Mouse (Mus musculus): ENCODE measurements around the gene Gm20503. TPM values are rescaled to one million over a fixed set of nuclear protein-coding genes. Genes with fewer than 3 reads are reported as not detected.

Gene Gm20503
- polyA plus RNA-seq, 1 experiment from 2014 or later: 21.6 TPM

- ATAC-seq (ENCODE audit: low FRiP score, low TSS enrichment) (peak; percentile 75), DNase-seq (ENCODE audit: low spot score) (no peak)
- TF ChIP-seq EP300 (optimal IDR thresholded peaks at IDR 0.05) (no peak), CTCF (IDR thresholded peaks at IDR 0.05; ENCODE audit: low read depth) (no peak)
- Histone ChIP-seq H3K9ac (ENCODE audit: low read length) (no peak overlapping the region), H3K4me2 (replicated peaks; ENCODE audit: low read depth) (no peak overlapping the region), H3K9me3 (ENCODE audit: control insufficient read depth, low read length) (no peaks in the 10 kb centered on the region), H3K36me3 (ENCODE audit: control insufficient read depth, insufficient read depth, low read length) (no peaks in the 10 kb centered on the region), H3K27ac (replicated peaks) (peak overlapping the region; percentile 71), H3K4me3 (ENCODE audit: low read depth, low read length) (no peak overlapping the region), H3K27me3 (ENCODE audit: control insufficient read depth, insufficient read depth, low read length) (no peaks in the 10 kb centered on the region), H3K4me1 (replicated peaks; ENCODE audit: control insufficient read depth, insufficient read depth) (no peaks in the 10 kb centered on the region)
- WGBS: 69% methylated on average over 17 of the region's 17 CpGs
These were observed 12.2 kb upstream of the Gm20503 start for GRCm38 (mm10) chr4:58990609-58991434.

- no peak overlapping the region for H3K4me3 ChIP-seq (ENCODE audit: low read depth, low read length)
- no peak overlapping the region for H3K4me2 ChIP-seq (replicated peaks; ENCODE audit: low read depth)
- ATAC-seq (ENCODE audit: low FRiP score, low TSS enrichment): no peak
- DNase-seq (ENCODE audit: low spot score): no peak
- H3K4me1 ChIP-seq (replicated peaks; ENCODE audit: control insufficient read depth, insufficient read depth): no peaks in the 10 kb centered on the region
- H3K27ac ChIP-seq (replicated peaks): peak overlapping the region; percentile 56
- no peak overlapping the region for H3K9ac ChIP-seq (ENCODE audit: low read length)
- H3K36me3 ChIP-seq (ENCODE audit: control insufficient read depth, insufficient read depth, low read length): no peaks in the 10 kb centered on the region
- WGBS: 60% methylated on average over 5 of the region's 5 CpGs
- H3K9me3 ChIP-seq (ENCODE audit: control insufficient read depth, low read length): no peaks in the 10 kb centered on the region
- H3K27me3 ChIP-seq (ENCODE audit: control insufficient read depth, insufficient read depth, low read length): no peaks in the 10 kb centered on the region
- TF ChIP-seq CTCF (IDR thresholded peaks at IDR 0.05; ENCODE audit: low read depth): no peak
- TF ChIP-seq EP300 (optimal IDR thresholded peaks at IDR 0.05): no peak
These were observed 10.8 kb upstream of the Gm20503 start for GRCm38 (mm10) chr4:58992195-58992594.

- Histone ChIP-seq H3K36me3 (ENCODE audit: control insufficient read depth, insufficient read depth, low read length) (no peaks in the 10 kb centered on the region), H3K9me3 (ENCODE audit: control insufficient read depth, low read length) (no peaks in the 10 kb centered on the region), H3K27ac (replicated peaks) (peak within 1 kb of the TSS; percentile 87), H3K4me3 (ENCODE audit: low read depth, low read length) (no peak within 1 kb of the TSS), H3K4me2 (replicated peaks; ENCODE audit: low read depth) (peak within 1 kb of the TSS; percentile 18; the same call in 1 of the 2 replicates), H3K9ac (ENCODE audit: low read length) (no peak within 1 kb of the TSS), H3K4me1 (replicated peaks; ENCODE audit: control insufficient read depth, insufficient read depth) (no peaks in the 10 kb centered on the region), H3K27me3 (ENCODE audit: control insufficient read depth, insufficient read depth, low read length) (no peaks in the 10 kb centered on the region)
- peak; percentile 43; the same call in 1 of the 2 replicates for ATAC-seq (ENCODE audit: low FRiP score, low TSS enrichment)
- 46% methylated on average over 4 of the region's 4 CpGs for WGBS
- no peak for TF ChIP-seq EP300 (optimal IDR thresholded peaks at IDR 0.05)
- TF ChIP-seq CTCF (IDR thresholded peaks at IDR 0.05; ENCODE audit: low read depth): no peak
- peak; percentile 57 for DNase-seq (ENCODE audit: low spot score)
These were observed 8.2 kb upstream of the Gm20503 start, which contains the start of gene Dnajc25 for GRCm38 (mm10) chr4:58994762-58995161. TSS of gene Dnajc25 (plus strand) at chr4:58995062.

- peak overlapping the region; percentile 87 for H3K27ac ChIP-seq (replicated peaks)
- H3K36me3 ChIP-seq (ENCODE audit: control insufficient read depth, insufficient read depth, low read length): no peaks in the 10 kb centered on the region
- no peak overlapping the region for H3K9ac ChIP-seq (ENCODE audit: low read length)
- H3K4me1 ChIP-seq (replicated peaks; ENCODE audit: control insufficient read depth, insufficient read depth): no peaks in the 10 kb centered on the region
- H3K4me3 ChIP-seq (ENCODE audit: low read depth, low read length): no peak overlapping the region
- TF ChIP-seq CTCF (IDR thresholded peaks at IDR 0.05; ENCODE audit: low read depth): no peak
- TF ChIP-seq EP300 (optimal IDR thresholded peaks at IDR 0.05): no peak
- ATAC-seq (ENCODE audit: low FRiP score, low TSS enrichment): peak; percentile 64
- H3K27me3 ChIP-seq (ENCODE audit: control insufficient read depth, insufficient read depth, low read length): no peaks in the 10 kb centered on the region
- H3K4me2 ChIP-seq (replicated peaks; ENCODE audit: low read depth): peak overlapping the region; percentile 18; the same call in 1 of the 2 replicates
- 32% methylated on average over 8 of the region's 8 CpGs for WGBS
- peak; percentile 67 for DNase-seq (ENCODE audit: low spot score)
- no peaks in the 10 kb centered on the region for H3K9me3 ChIP-seq (ENCODE audit: control insufficient read depth, low read length)
These were observed 7.7 kb upstream of the Gm20503 start for GRCm38 (mm10) chr4:58995251-58995693.

GRCm38 (mm10) chr4:58997081-58997480, 5.9 kb upstream of the Gm20503 start:
- Histone ChIP-seq H3K9ac (ENCODE audit: low read length) (no peak overlapping the region), H3K4me2 (replicated peaks; ENCODE audit: low read depth) (no peak overlapping the region), H3K36me3 (ENCODE audit: control insufficient read depth, insufficient read depth, low read length) (no peaks in the 10 kb centered on the region), H3K4me3 (ENCODE audit: low read depth, low read length) (no peak overlapping the region), H3K27me3 (ENCODE audit: control insufficient read depth, insufficient read depth, low read length) (no peaks in the 10 kb centered on the region), H3K4me1 (replicated peaks; ENCODE audit: control insufficient read depth, insufficient read depth) (no peaks in the 10 kb centered on the region), H3K9me3 (ENCODE audit: control insufficient read depth, low read length) (no peaks in the 10 kb centered on the region), H3K27ac (replicated peaks) (peak overlapping the region; percentile 56; the same call in 1 of the 2 replicates)
- WGBS: 36% methylated on average over 5 of the region's 5 CpGs
- DNase-seq (ENCODE audit: low spot score) (peak; percentile 77), ATAC-seq (ENCODE audit: low FRiP score, low TSS enrichment) (peak; percentile 50)
- TF ChIP-seq EP300 (optimal IDR thresholded peaks at IDR 0.05): no peak
- TF ChIP-seq CTCF (IDR thresholded peaks at IDR 0.05; ENCODE audit: low read depth): no peak

- ATAC-seq (ENCODE audit: low FRiP score, low TSS enrichment): no peak
- no peaks in the 10 kb centered on the region for H3K9me3 ChIP-seq (ENCODE audit: control insufficient read depth, low read length)
- no peak overlapping the region for H3K4me3 ChIP-seq (ENCODE audit: low read depth, low read length)
- H3K36me3 ChIP-seq (ENCODE audit: control insufficient read depth, insufficient read depth, low read length): no peaks in the 10 kb centered on the region
- 70% methylated on average over 1 of the region's 1 CpGs for WGBS
- H3K27me3 ChIP-seq (ENCODE audit: control insufficient read depth, insufficient read depth, low read length): no peaks in the 10 kb centered on the region
- no peak for DNase-seq (ENCODE audit: low spot score)
- no peaks in the 10 kb centered on the region for H3K4me1 ChIP-seq (replicated peaks; ENCODE audit: control insufficient read depth, insufficient read depth)
- H3K4me2 ChIP-seq (replicated peaks; ENCODE audit: low read depth): no peak overlapping the region
- H3K27ac ChIP-seq (replicated peaks): no peak overlapping the region
- H3K9ac ChIP-seq (ENCODE audit: low read length): no peak overlapping the region
- no peak for TF ChIP-seq CTCF (IDR thresholded peaks at IDR 0.05; ENCODE audit: low read depth)
- TF ChIP-seq EP300 (optimal IDR thresholded peaks at IDR 0.05): no peak
These were observed 4.3 kb upstream of the Gm20503 start for GRCm38 (mm10) chr4:58998688-58999087.

All from stomach, postnatal 0 days (tissue).